Mouse (Mus musculus) neural tube, embryonic 10.5 days (tissue): ENCODE data around the gene Rhox4g.
"Not testable (repeated sequence)": the region's sequence is repeated elsewhere in the genome, so short reads cannot be mapped to it uniquely, and the experiment has no call there.

Experiments used
- DNase-seq: peaks from one replicate; pipeline ENCODE4 v3.0.0-alpha.2; 2017; ENCODE audit warnings: low spot score; ENCODE audit errors: extremely low spot score

The Rhox4g gene

GRCm38 (mm10) chrX:37651227-37651626, at the start of gene Rhox4g:
Gene Rhox4g, minus strand, starts transcription at chrX:37651327.
- not testable (repeated sequence) for DNase-seq

- DNase-seq: no peak
These were observed 41.1 kb upstream of the Rhox4g start for GRCm38 (mm10) chrX:37692261-37692660.

DNA sequence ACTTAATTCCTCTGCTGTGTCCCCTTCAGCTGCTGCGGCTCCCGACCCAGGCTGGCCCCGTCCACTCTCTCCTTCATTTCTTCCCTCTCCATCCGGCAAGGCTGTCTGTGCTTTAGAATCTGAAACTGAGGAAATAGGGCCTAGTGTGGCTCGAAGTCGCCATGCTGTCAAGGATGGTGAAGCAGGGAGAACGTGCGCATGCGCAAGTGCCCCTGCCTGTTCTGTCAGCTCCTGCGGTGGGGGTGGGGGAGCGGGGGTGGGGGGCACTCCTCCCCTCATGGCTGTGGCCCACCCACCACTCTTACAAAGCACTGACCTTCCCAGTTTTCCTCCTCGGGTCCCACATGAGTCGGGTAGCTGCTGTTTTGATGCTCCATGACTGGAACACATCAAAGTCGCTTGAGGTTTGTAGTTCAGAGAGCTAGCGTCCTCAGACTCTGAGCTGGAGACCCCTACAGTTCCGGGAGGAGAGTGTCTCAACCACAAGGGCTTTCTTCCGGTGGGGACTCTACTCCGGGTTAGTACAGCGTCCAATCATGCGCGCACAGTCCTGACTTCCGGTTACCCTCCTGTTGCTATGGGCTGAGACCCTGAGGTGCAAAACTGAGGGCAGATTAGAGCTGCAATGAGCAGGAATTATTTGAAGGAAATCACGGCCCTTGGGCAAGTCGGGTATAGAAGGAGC, 32.0 kb upstream of the Rhox4g start:
- no peak for DNase-seq

DNA sequence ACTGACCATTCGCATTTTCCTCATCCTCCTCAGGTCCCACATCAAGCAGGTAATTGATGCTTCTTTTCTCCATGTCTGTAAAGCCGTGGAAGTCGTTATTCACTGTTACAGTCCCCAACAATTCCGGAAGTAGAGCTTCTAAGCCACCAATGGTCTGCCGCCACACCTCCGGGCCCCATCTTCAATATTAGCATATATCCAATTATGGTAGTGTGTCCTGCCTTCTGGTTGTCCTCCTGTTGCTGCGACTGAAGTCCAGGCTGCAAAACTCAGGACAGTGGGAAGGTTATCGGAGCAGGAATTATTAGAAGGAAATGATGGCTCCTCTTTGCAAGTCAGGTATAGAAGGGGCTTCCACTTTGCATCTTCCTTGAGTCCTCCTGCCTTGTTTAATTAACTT, 22.1 kb upstream of the Rhox4g start, which contains the start of gene Rhox2h:
TSS of gene Rhox2h (minus strand) at position 101 of the 400 bp plus-strand sequence.
- DNase-seq: not testable (repeated sequence)

GRCm38 (mm10) chrX:37668664-37669063, 17.5 kb upstream of the Rhox4g start, which contains the start of gene Rhox3h:
Gene Rhox3h, minus strand, starts transcription at chrX:37668764.
- DNase-seq: not testable (repeated sequence)

DNA sequence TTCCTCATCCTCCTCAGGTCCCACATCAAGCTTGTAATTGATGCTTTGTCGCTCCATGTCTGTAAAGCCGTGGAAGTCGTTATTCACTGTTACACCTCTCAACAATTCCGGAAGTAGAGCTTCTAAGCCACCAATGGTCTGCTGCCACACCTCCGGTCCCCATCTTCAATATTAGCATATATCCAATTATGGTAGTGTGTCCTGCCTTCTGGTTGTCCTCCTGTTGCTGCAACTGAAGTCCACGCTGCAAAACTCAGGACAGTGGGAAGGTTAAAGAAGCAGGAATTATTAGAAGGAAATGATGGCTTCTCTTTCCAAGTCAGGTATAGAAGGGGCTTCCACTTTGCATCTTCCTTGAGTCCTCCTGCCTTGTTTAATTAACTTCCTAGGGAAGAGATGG, 7.8 kb downstream of the Rhox4g start, which contains the start of gene Rhox2g:
TSS of gene Rhox2g (minus strand) at position 101 of the 400 bp plus-strand sequence.
- DNase-seq: not testable (repeated sequence)

GRCm38 (mm10) chrX:37628512-37628911, 22.6 kb downstream of the Rhox4g start, which contains the start of gene Rhox3g:
Gene Rhox3g, minus strand, starts transcription at chrX:37628612.
- not testable (repeated sequence) for DNase-seq

DNA sequence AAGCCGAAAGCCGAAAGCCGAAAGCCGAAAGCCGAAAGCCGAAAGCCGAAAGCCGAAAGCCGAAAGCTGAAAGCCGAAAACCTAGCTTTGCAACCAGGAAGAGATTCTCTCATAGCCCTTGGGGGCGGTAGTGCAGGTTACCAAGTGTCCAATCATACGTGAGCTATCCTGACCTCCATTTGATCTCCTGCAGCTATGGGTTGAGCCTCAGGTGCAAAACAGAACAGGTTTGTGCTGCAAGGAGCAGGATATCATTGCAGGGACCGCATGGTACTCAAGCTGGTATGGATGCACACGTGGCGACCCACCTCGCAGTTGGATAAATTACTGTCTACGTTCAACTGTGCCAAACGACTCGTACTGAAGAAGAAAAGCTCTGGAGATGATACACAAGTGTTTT, 43.5 kb downstream of the Rhox4g start, which contains the start of gene Rhox4f:
TSS of gene Rhox4f (minus strand) at position 101 of the 400 bp plus-strand sequence.
- not testable (repeated sequence) for DNase-seq
